Mouse (Mus musculus) brain, embryonic 14.5 days (tissue): ENCODE results near the gene Fcrls. TPM values are rescaled to one million over a fixed set of nuclear protein-coding genes. Genes with fewer than 3 reads are reported as not detected.

Experiments used
- DNase-seq: peaks from one replicate; pipeline ENCODE4 v3.0.0-alpha.2; 2011; ENCODE audit warnings: low read depth
- CTCF ChIP-seq: fragments of 200-500 bp; IDR thresholded peaks from 2 replicates; pipeline ENCODE4 v1.5.1; 2012; ENCODE audit warnings: inconsistent platforms, mild to moderate bottlenecking, moderate library complexity, borderline replicate concordance; ENCODE audit not compliant: insufficient read depth, insufficient read length; ENCODE audit errors: extremely low read depth
- POLR2A ChIP-seq: fragments of 200-500 bp; IDR thresholded peaks from 2 replicates; pipeline ENCODE4 v1.6.1; 2012; ENCODE audit warnings: mild to moderate bottlenecking, inconsistent platforms, borderline replicate concordance; ENCODE audit not compliant: poor library complexity, insufficient read depth, insufficient read length, severe bottlenecking; ENCODE audit errors: extremely low read depth
- polyA plus RNA-seq: library from polyadenylated mRNA; depleted of rRNA; stranded (reverse); fragments of >200 nt; gene quantifications from 2 replicates; pipeline ENCODE4 v1.2.3, GENCODE M21; 2012; rRNA removed

Fcrls gene
- polyA plus RNA-seq = 5.9 and 8.9 TPM in 2 replicates

DNA sequence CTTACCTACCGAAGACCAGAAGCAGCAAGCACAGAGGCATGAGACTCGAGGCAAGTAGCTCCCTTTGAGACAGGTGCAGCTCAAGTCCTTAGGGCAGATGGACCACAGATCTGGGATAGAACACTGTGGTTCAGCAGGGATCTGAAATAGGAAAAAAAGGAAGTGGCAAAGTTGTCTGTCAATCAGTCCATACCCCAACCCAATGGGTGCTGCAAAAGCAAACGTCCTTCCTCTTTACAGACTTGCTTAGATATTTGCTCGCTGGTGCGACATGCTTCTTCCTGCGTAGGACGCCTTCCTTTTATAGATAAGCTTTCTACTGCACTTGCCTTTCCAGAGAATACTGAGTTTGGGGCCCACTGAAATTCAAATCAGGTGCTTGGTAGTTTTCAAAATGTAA is at the start of gene Fcrls:
Gene Fcrls (minus strand): TSS at position 303 of the 400 bp plus-strand sequence.
- no peak for TF ChIP-seq POLR2A
- DNase-seq = no peak

DNA sequence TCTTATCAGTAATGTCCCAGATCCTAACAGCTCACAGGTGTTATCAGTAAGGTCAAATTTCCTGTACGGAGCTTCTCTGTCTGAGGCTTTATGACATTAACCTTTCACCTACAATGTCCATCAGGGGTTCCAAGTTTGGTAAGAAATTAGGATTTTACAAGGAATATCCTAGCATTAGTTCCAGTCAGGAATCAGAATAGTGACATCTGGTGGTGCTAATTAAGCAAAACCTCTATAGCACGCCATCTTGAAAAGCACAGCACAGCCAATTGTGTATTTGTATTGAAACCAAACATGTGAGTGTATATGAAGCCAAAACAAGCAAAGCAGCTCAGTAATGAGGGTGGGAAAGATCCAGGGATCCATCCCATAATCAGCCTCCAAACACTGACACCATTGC is 46.4 kb upstream of the Fcrls start:
- TF ChIP-seq POLR2A = no peak
- no peak for TF ChIP-seq CTCF
- DNase-seq = peak; percentile 31

DNA sequence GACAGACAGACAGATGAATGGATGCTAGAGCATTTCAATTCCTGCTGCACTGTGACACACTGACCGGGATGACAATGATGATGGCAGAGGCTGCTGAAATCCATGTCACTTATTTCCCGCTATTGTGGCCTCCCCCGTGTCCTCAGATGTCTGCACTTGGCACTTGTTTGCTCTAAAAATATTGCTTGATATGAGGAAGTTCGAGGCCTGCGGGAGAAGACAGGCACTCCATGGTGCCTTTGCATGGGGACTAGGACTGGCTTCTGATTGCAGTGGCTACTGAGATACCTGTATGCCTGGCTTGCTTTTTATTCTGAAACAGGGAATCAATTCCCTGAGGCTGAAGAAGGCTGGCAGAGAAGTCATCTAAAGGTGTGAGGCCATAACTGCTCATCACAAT is 36.4 kb upstream of the Fcrls start:
- DNase-seq = no peak
- no peak for TF ChIP-seq POLR2A
- TF ChIP-seq CTCF = no peak

DNA sequence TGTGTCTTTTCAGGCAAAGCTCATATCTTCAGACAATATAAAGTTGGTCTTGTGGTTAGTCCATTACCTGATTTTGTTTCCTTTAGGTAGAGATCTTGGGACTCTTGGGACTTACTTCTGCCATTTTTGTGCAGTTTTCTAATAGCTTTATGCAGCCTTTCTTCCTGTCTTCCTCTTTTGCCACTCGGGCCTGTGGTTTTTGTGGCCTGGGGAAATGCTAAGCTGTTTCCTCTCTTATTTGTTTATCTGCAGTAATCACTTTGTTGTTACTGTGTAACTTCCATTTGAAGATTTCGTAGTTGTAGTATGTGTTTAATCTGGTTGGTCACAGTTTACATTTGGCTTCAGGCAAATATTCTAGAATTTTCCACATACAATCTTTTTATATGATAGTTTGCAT is 10.8 kb upstream of the Fcrls start:
- no peak for DNase-seq
- no peak for TF ChIP-seq CTCF
- TF ChIP-seq POLR2A = no peak

DNA sequence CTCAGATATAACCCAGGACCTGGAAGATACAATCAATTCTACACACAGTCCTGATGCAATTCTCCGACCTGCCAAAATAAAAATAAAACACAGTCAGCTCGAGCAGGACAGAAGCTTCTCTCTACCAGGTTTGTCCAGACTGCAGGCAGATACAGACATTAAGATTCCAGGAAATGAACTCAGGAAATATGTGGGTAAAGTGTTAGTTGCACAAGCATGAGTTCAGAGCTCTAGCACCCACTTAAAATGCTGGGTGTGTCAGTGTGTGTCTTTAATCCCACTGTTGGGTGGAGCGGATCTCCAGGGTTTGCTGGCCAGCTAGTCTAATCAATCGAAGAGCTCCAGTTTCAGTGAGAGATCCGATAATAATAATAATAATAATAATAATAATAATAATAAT is 3.0 kb upstream of the Fcrls start:
- TF ChIP-seq CTCF = no peak
- no peak for TF ChIP-seq POLR2A
- no peak for DNase-seq

DNA sequence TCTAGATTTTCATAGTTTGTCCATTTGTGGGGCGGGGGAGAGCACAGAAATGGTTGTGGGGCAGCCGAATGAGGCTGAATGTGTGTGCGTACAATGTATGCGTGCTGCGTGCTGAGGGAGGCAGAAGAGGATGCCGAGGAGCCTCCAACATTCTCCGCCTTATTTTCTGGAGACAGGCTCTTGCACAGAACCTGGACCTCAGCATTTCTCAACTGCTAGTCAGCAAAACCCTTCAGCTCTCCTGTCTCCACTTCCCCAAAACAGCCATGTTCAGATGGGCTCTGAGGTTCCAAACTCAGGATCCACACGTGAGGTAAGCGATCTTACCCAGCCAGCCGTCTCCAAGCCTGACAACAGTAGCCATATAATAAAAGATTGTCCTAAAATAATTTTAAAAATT is 8.3 kb downstream of the Fcrls start:
- DNase-seq = no peak
- TF ChIP-seq POLR2A (no peak), CTCF (no peak)

DNA sequence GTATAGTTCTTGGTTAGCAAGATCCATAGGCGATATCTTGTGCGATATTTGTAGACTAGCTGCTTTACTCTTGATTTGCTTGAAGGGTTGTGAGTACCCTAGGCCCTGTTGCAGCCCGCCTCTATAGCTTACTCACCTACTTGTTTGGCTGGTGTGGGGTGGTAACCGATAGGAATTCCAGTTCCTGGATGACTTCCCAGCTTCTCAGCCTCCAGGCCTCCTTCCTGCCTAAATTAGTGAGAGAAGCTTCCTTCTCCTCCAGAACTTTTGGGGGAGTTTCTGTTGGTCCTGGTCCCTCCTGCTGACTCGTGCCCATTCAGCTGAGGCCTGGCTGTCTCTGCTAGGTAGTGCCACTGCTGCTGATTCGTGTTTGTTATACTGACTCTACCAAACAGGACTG is 14.0 kb downstream of the Fcrls start:
- DNase-seq = no peak
- TF ChIP-seq POLR2A (no peak), CTCF (no peak)

DNA sequence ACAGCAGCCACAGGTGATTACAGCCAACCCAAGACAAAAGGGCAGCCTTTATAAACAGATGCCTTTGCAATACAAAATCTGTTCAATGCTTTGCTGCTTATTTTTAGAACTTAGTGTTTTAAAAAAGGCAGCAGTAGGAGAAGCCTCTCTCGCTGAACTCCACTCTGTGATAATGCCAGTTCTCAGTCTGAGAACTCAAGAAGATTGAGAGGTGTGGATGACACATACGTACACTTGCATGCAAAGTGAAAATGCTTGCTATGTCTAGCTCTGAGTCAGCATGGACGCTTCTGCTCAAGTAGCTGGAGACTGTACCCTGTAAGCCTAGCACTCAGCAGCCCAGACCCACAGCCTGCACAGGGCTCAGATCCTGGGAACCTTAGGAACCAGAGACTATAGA is 16.2 kb downstream of the Fcrls start:
- peak; percentile 3 for DNase-seq
- no peak for TF ChIP-seq CTCF
- no peak for TF ChIP-seq POLR2A

DNA sequence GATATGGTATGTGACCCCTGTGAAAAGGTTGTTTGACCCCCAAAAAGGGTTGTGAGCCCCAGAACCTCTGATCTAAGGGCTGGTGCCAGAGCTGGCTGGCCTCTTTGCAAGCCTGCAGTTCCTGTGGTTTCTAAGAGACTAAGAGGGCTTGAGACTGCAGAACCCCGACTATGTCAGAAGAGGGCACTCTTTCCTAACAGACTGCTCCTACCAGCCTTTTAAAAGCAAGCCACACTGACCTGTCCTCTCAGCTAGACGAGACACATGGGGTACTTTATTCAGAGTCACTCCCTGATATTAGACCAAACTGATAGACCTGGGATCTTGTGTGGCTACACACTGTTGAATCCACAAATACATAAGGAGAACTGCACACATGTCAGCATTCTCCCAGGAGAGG is 19.9 kb downstream of the Fcrls start:
- peak; percentile 79 for DNase-seq
- TF ChIP-seq CTCF (peak; percentile 68), POLR2A (no peak)

DNA sequence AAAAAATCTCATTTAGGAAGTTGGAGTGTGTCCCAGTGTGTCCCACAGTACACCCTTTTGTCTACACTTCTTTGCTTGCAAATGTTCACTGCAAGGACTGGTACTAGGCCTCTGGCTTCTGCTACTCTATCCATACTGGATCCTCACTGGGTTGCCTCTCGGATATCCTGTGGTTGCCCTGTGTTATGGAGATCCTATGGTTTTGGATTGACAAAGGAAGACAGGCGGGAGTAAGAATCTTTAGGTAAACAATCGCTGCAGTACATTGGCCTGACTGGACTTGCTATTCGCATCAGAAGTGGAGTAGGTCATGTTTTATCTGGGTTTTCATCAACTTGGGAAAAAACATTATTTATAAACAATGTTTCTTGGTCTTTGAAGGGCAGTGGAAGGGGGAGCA is 22.6 kb downstream of the Fcrls start:
- DNase-seq = no peak

DNA sequence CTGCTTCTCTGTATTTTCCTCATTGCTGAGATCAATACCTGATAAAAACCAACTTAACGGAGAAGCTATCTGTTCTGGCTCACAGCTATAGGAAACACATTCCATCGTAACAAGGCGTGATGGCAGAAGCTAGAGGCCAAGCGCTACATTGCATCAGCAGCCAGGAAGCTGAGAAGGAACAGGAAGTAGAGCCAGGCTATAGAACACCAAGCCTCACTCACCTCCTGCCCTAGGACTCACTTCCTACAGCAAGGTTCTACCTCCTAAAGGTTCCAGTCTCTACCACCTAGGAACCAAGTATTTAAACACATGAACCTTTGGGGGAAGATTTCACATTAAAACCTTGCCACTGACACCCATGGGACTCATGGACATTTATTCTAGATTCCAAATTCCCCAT is 39.9 kb downstream of the Fcrls start:
- TF ChIP-seq POLR2A = no peak
- no peak for TF ChIP-seq CTCF
- DNase-seq = no peak

More for the DNA sequence above, 22.6 kb downstream of the Fcrls start:
- TF ChIP-seq POLR2A (no peak), CTCF (no peak)

DNA sequence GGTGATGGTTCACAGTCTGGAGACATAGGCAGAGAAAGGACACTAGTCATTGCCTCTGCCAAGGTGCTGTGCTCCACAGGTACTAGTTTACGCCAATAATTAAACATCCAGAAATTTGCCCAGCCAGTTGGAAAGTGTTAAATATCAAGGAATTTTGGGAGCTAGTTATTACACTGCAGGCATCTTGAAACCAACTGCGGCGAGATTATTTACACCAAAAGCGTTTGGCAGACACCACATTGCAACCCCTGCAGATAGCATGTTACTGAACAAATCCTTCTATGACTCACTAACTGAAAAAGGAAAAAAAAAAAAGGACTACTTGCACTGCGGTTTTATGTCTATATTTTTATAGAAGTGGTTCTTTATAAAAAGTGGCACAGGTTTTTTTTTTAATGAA is 41.2 kb downstream of the Fcrls start:
- DNase-seq = peak; percentile 16
- TF ChIP-seq CTCF = no peak
- no peak for TF ChIP-seq POLR2A

DNA sequence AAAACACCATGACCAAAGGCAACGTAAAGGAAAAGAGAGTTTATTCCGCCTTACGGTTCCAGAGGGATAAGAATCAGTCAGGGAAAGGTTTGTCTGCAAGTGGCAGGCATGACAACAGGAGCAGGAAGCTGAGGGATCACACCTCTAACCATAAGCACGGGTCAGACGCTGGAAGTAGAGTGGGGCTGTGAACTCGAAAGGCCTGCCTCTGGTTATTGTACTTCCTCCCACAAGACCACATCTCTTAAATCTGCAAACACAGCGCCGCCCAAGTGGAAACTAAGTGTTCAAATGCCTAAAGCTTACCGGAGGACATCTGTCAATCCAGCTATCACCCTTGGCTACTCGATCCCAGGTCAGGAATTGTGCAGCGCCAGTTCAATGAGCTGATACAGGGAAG is 48.4 kb downstream of the Fcrls start:
- TF ChIP-seq POLR2A = no peak
- TF ChIP-seq CTCF = no peak
- DNase-seq = no peak
